Mouse (Mus musculus) MEL (cell line): ENCODE measurements at regions not wholly inside any gene's neighbourhood (a gene's known extent, or its start where the extent isn't known, plus 50 kb on each side); places are given as distances from the start of the nearest gene placed in this dataset.

ENCODE experiments used
- DNase-seq: peaks from one replicate; pipeline ENCODE4 v3.0.0; 2011; ENCODE audit warnings: low read depth, low spot score
- H3K27ac ChIP-seq: 2 replicates; pipeline ENCODE4 v1.5.1; 2012; ENCODE audit warnings: low read depth, mild to moderate bottlenecking, control low read depth, low read length, moderate library complexity; ENCODE audit not compliant: control insufficient read depth
- H3K27me3 ChIP-seq, 2 experiments: fragments of 150-350 bp in 1 of 2; sonication (generic) in 1 of 2; 2 replicates each; pipeline ENCODE4 v1.6.1; 2012; ENCODE audit warnings: low read length in 2 of 2, mild to moderate bottlenecking in 2 of 2, improper control_type of control experiment in 1 of 2, moderate library complexity in 1 of 2; ENCODE audit not compliant: insufficient read depth in 2 of 2, control insufficient read depth in 1 of 2
- H3K36me3 ChIP-seq, 2 experiments: 2 replicates each; pipeline ENCODE4 v1.6.1; 2012 to 2014; ENCODE audit warnings: low read length in 2 of 2, improper control_type of control experiment in 1 of 2, inconsistent platforms in 1 of 2, mild to moderate bottlenecking in 1 of 2; ENCODE audit not compliant: insufficient read depth in 2 of 2, control insufficient read depth in 1 of 2
- H3K4me1 ChIP-seq, 2 experiments: fragments of 150-350 bp in 1 of 2; sonication (generic) in 1 of 2; 2 replicates each; pipeline ENCODE4 v1.6.1; 2012; ENCODE audit warnings: low read length in 2 of 2, improper control_type of control experiment in 1 of 2, mild to moderate bottlenecking in 1 of 2; ENCODE audit not compliant: insufficient read depth in 2 of 2, control insufficient read depth in 1 of 2
- H3K4me3 ChIP-seq, 2 experiments: fragments of 150-350 bp in 1 of 2; sonication (generic) in 1 of 2; 2 replicates each; pipeline ENCODE4 v1.5.1; 2012; ENCODE audit warnings: low read depth in 2 of 2, low read length in 2 of 2, mild to moderate bottlenecking in 2 of 2, moderate library complexity in 2 of 2, control low read depth in 1 of 2, improper control_type of control experiment in 1 of 2; ENCODE audit not compliant: control insufficient read depth in 1 of 2, insufficient read depth in 1 of 2
- H3K79me2 ChIP-seq: 2 replicates; pipeline ENCODE4 v1.6.1; 2012; ENCODE audit warnings: mild to moderate bottlenecking, low read length, moderate library complexity; ENCODE audit not compliant: control insufficient read depth, poor library complexity, insufficient read depth
- H3K9ac ChIP-seq: 2 replicates; pipeline ENCODE4 v1.6.1; 2012; ENCODE audit warnings: low read depth, mild to moderate bottlenecking, control low read depth, low read length, moderate library complexity; ENCODE audit not compliant: control insufficient read depth, poor library complexity, severe bottlenecking
- H3K9me3 ChIP-seq: fragments of 150-350 bp; sonication (generic); replicated peaks from 2 replicates; pipeline ENCODE4 v1.6.1; 2012; ENCODE audit warnings: mild to moderate bottlenecking, low read length, improper control_type of control experiment, moderate library complexity; ENCODE audit not compliant: insufficient read depth
- CHD1 ChIP-seq: IDR thresholded peaks from 2 replicates; pipeline ENCODE4 v1.6.1; 2012; ENCODE audit warnings: low read depth, mild to moderate bottlenecking, inconsistent platforms, low read length, improper control_type of control experiment
- E2F4 ChIP-seq: IDR thresholded peaks from 2 replicates; pipeline ENCODE4 v1.6.1; 2011; ENCODE audit warnings: low read depth, low read length, improper control_type of control experiment, borderline replicate concordance
- EP300 ChIP-seq, 2 experiments: IDR thresholded peaks; 2 replicates each; pipeline ENCODE4 v1.6.1; 2011; ENCODE audit warnings: improper control_type of control experiment in 2 of 2, low read length in 2 of 2, low read depth in 1 of 2, mild to moderate bottlenecking in 1 of 2
- GABPA ChIP-seq: IDR thresholded peaks from 2 replicates; pipeline ENCODE4 v1.6.1; 2012; ENCODE audit warnings: low read depth, mild to moderate bottlenecking, inconsistent platforms, low read length, improper control_type of control experiment, moderate library complexity
- GATA1 ChIP-seq: IDR thresholded peaks from 2 replicates; pipeline ENCODE4 v1.6.1; 2011; ENCODE audit warnings: low read depth, low read length, improper control_type of control experiment
- JUND ChIP-seq: IDR thresholded peaks from 2 replicates; pipeline ENCODE4 v1.6.1; 2011; ENCODE audit warnings: low read depth, mild to moderate bottlenecking, improper control_type of control experiment, low read length
- MEF2A ChIP-seq: IDR thresholded peaks from 2 replicates; pipeline ENCODE4 v1.6.1; 2014; ENCODE audit warnings: low read depth, mild to moderate bottlenecking, inconsistent platforms, low read length, improper control_type of control experiment; ENCODE audit not compliant: poor library complexity, insufficient replicate concordance, severe bottlenecking; ENCODE audit errors: extremely low read depth
- MYB ChIP-seq: IDR thresholded peaks from 2 replicates; pipeline ENCODE4 v1.6.1; 2011; ENCODE audit warnings: mild to moderate bottlenecking, low read depth, low read length, improper control_type of control experiment
- MYC ChIP-seq: IDR thresholded peaks from 2 replicates; pipeline ENCODE4 v1.6.1; 2011; ENCODE audit warnings: low read depth, mild to moderate bottlenecking, low read length, improper control_type of control experiment, moderate library complexity
- NELFE ChIP-seq: IDR thresholded peaks from 2 replicates; pipeline ENCODE4 v1.6.1; 2011; ENCODE audit warnings: low read depth, low read length, improper control_type of control experiment
- NRF1 ChIP-seq: IDR thresholded peaks from 2 replicates; pipeline ENCODE4 v1.6.1; 2014; ENCODE audit warnings: low read depth, mild to moderate bottlenecking, inconsistent platforms, low read length, improper control_type of control experiment, moderate library complexity; ENCODE audit not compliant: poor library complexity, insufficient read depth, severe bottlenecking
- POLR2AphosphoS5 ChIP-seq: IDR thresholded peaks from 2 replicates; pipeline ENCODE4 v1.6.1; 2012; ENCODE audit warnings: low read depth, borderline replicate concordance, mild to moderate bottlenecking, inconsistent platforms, low read length, moderate library complexity, mixed read lengths
- RAD21 ChIP-seq: IDR thresholded peaks from 2 replicates; pipeline ENCODE4 v1.6.1; 2011; ENCODE audit warnings: mild to moderate bottlenecking, low read depth, low read length, improper control_type of control experiment
- SMC3 ChIP-seq: IDR thresholded peaks from 2 replicates; pipeline ENCODE4 v1.6.1; 2011; ENCODE audit warnings: low read depth, low read length, improper control_type of control experiment
- TAL1 ChIP-seq: IDR thresholded peaks from 2 replicates; pipeline ENCODE4 v1.6.1; 2012; ENCODE audit warnings: mild to moderate bottlenecking, inconsistent platforms, low read length, moderate library complexity, mixed read lengths
- USF2 ChIP-seq, 2 experiments: IDR thresholded peaks; 2 replicates each; pipeline ENCODE4 v1.6.1; 2011 to 2012; ENCODE audit warnings: improper control_type of control experiment in 2 of 2, low read length in 2 of 2, borderline replicate concordance in 1 of 2, inconsistent platforms in 1 of 2, low read depth in 1 of 2, mild to moderate bottlenecking in 1 of 2; ENCODE audit not compliant: insufficient read depth in 1 of 2
- ZKSCAN1 ChIP-seq: IDR thresholded peaks from 2 replicates; pipeline ENCODE4 v1.6.1; 2012; ENCODE audit warnings: low read depth, mild to moderate bottlenecking, inconsistent platforms, low read length, improper control_type of control experiment, moderate library complexity
- ZMIZ1 ChIP-seq: IDR thresholded peaks from 2 replicates; pipeline ENCODE4 v1.6.1; 2012; ENCODE audit warnings: low read depth, mild to moderate bottlenecking, inconsistent platforms, low read length, improper control_type of control experiment, moderate library complexity

- H3K9me3 ChIP-seq = no peaks in the 10 kb centered on the region
- H3K36me3 ChIP-seq = no peaks in the 10 kb centered on the region
- no peak overlapping the region for H3K4me3 ChIP-seq
- H3K27me3 ChIP-seq = no peaks in the 10 kb centered on the region
- no peak for DNase-seq
- no peaks in the 10 kb centered on the region for H3K79me2 ChIP-seq
- TF ChIP-seq SMC3 (no peak), MYC (no peak), CHD1 (no peak), POLR2AphosphoS5 (no peak), GABPA (no peak), MEF2A (no peak)
- no peak overlapping the region for H3K27ac ChIP-seq
- no peak overlapping the region for H3K9ac ChIP-seq
- H3K4me1 ChIP-seq = no peaks in the 10 kb centered on the region
Observed at GRCm38 (mm10) chr3:18905769-18906168, 722.7 kb downstream of the 1700064H15Rik start.

GRCm38 (mm10) chr3:18906210-18906609 lies 722.3 kb downstream of the 1700064H15Rik start:
- Histone ChIP-seq H3K36me3 (no peaks in the 10 kb centered on the region), H3K4me1 (no peaks in the 10 kb centered on the region), H3K4me3 (no peak overlapping the region), H3K27ac (no peak overlapping the region), H3K9ac (no peak overlapping the region), H3K27me3 (no peaks in the 10 kb centered on the region), H3K9me3 (no peaks in the 10 kb centered on the region), H3K79me2 (no peaks in the 10 kb centered on the region)
- no peak for DNase-seq
- no peak for TF ChIP-seq EP300 (IDR thresholded peaks at IDR 0.05; ENCODE audit: low read depth in 1 of 2, low read length in 2 of 2)
- no peak for TF ChIP-seq E2F4
- no peak for TF ChIP-seq JUND
- no peak for TF ChIP-seq ZKSCAN1
- TF ChIP-seq RAD21 = no peak
- TF ChIP-seq ZMIZ1 = no peak
- no peak for TF ChIP-seq USF2 (IDR thresholded peaks at IDR 0.05; ENCODE audit: borderline replicate concordance in 1 of 2, insufficient read depth in 1 of 2, low read depth in 1 of 2, low read length in 2 of 2)
- TF ChIP-seq SMC3 = no peak
- no peak for TF ChIP-seq MYC
- TF ChIP-seq NELFE = no peak
- TF ChIP-seq TAL1 = no peak
- no peak for TF ChIP-seq NRF1
- TF ChIP-seq MYB = no peak
- TF ChIP-seq GATA1 = no peak
- no peak for TF ChIP-seq GABPA
